Mouse (Mus musculus) cerebellum, adult 2 months (tissue): ENCODE results near the gene Fam98a.

Source experiments
- CTCF ChIP-seq: fragments of 200-500 bp; IDR thresholded peaks from 2 replicates; pipeline ENCODE4 v1.5.1; 2011; ENCODE audit warnings: low read depth, mild to moderate bottlenecking, control low read depth, low read length, moderate library complexity, borderline replicate concordance; ENCODE audit not compliant: insufficient read depth
- POLR2A ChIP-seq: fragments of 200-500 bp; IDR thresholded peaks from 2 replicates; pipeline ENCODE4 v1.6.1; 2011; ENCODE audit warnings: low read length, control low read depth, borderline replicate concordance; ENCODE audit not compliant: insufficient read depth

- TF ChIP-seq CTCF (no peak), POLR2A (no peak)
Measured at GRCm38 (mm10) chr17:75535612-75536011, 16.1 kb downstream of the Fam98a start.
